Mouse (Mus musculus) G1E (cell line): ENCODE data around the gene Nln.

Source experiments
- CTCF ChIP-seq: IDR thresholded peaks from 2 replicates; pipeline ENCODE4 v1.5.1; 2012; ENCODE audit warnings: low read depth, low read length, inconsistent platforms, mixed read lengths
- GATA1 ChIP-seq: IDR thresholded peaks from 2 replicates; pipeline ENCODE4 v1.6.1; 2012; ENCODE audit warnings: borderline replicate concordance, low read length, inconsistent platforms, mixed read lengths
- GATA2 ChIP-seq: IDR thresholded peaks from 2 replicates; pipeline ENCODE4 v1.6.1; 2012; ENCODE audit warnings: low read depth, low read length, inconsistent platforms, borderline replicate concordance
- POLR2AphosphoS5 ChIP-seq: IDR thresholded peaks from 2 replicates; pipeline ENCODE4 v1.6.1; 2012; ENCODE audit warnings: low read depth, low read length, inconsistent platforms; ENCODE audit not compliant: insufficient replicate concordance
- TAL1 ChIP-seq: conservative IDR thresholded peaks from 2 replicates; pipeline ENCODE4 v1.6.1; 2012; ENCODE audit warnings: low read depth, low read length, inconsistent platforms, mixed read lengths

DNA sequence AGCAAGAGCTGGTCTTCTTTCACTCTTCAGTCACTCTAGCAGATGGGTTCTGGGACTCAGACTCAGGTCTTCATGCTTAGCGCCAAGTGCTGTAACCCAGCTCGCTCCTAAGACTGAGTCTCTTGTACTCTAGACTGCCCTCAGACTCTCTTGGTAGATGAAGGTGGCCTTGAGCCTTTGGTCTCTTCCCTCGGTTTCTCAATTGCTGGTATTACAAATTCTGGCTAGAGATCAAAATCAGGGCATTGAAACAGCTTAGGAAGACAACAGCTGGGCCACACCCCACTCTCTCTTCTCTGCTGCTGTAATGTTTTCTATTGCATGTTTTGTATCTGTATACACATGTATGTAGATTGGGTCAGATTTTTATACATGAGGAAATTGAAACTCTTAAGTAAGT is 36.2 kb upstream of the Nln start:
- TF ChIP-seq CTCF, result no peak
- TF ChIP-seq TAL1, result no peak
- no peak for TF ChIP-seq GATA1
- TF ChIP-seq POLR2AphosphoS5, result no peak
- TF ChIP-seq GATA2, result no peak
